Mouse (Mus musculus) lung, embryonic 16.5 days (tissue): ENCODE data around the gene Cela3b. TPM values are rescaled to one million over a fixed set of nuclear protein-coding genes. Genes with fewer than 3 reads are reported as not detected.

ENCODE experiments used
- ATAC-seq: fragments of 200-750 bp; cut with Nextera tagmentation; 2 replicates; pipeline ENCODE4 v1.8.0; 2017; ENCODE audit warnings: low read depth, mild to moderate bottlenecking, moderate library complexity
- H3K27ac ChIP-seq: fragments of 300-500 bp; sonication (generic); 2 replicates; pipeline ENCODE4 v1.5.1; 2014; ENCODE audit warnings: mild to moderate bottlenecking, control low read depth, low read length
- H3K27me3 ChIP-seq: fragments of 300-500 bp; sonication (generic); 2 replicates; pipeline ENCODE4 v1.6.1; 2014; ENCODE audit warnings: low read depth, low read length, mixed read lengths; ENCODE audit not compliant: control insufficient read depth, insufficient read depth
- H3K36me3 ChIP-seq: fragments of 300-500 bp; sonication (generic); 2 replicates; pipeline ENCODE4 v1.6.1; 2014; ENCODE audit warnings: low read length; ENCODE audit not compliant: control insufficient read depth, insufficient read depth
- H3K4me1 ChIP-seq: fragments of 300-500 bp; sonication (generic); replicated peaks from 2 replicates; pipeline ENCODE4 v1.6.1; 2014; ENCODE audit warnings: low read length, mixed read lengths; ENCODE audit not compliant: control insufficient read depth, insufficient read depth
- H3K4me2 ChIP-seq: fragments of 300-500 bp; sonication (generic); 2 replicates; pipeline ENCODE4 v1.6.1; 2014; ENCODE audit warnings: low read depth, low read length, control low read depth
- H3K4me3 ChIP-seq: fragments of 300-500 bp; sonication (generic); 2 replicates; pipeline ENCODE4 v1.5.1; 2014; ENCODE audit warnings: mild to moderate bottlenecking, low read length, control low read depth
- H3K9ac ChIP-seq: fragments of 300-500 bp; sonication (generic); 2 replicates; pipeline ENCODE4 v1.6.1; 2014; ENCODE audit warnings: low read length, control low read depth
- H3K9me3 ChIP-seq: fragments of 300-500 bp; sonication (generic); 2 replicates; pipeline ENCODE4 v1.6.1; 2016; ENCODE audit warnings: low read length; ENCODE audit not compliant: control insufficient read depth
- WGBS: fragments of 180-500 bp; shearing (Covaris S2); extraction: QIAGEN DNeasy Blood & Tissue Kit; methylation state at CpG from one replicate; pipeline ENCODE4 v1.1.7; 2014; 5-methylcytosine and 5-hydroxymethylcytosine counted together
- polyA plus RNA-seq: library from polyadenylated mRNA; unstranded; fragments of >200 nt; fragmentation: Nextera tagmentation; extraction: Ambion mirVana; gene quantifications from 2 replicates; pipeline ENCODE4 v1.2.1, GENCODE M21; 2015

Cela3b gene
- polyA plus RNA-seq, 1 experiment from 2014 or later, result not detected

DNA sequence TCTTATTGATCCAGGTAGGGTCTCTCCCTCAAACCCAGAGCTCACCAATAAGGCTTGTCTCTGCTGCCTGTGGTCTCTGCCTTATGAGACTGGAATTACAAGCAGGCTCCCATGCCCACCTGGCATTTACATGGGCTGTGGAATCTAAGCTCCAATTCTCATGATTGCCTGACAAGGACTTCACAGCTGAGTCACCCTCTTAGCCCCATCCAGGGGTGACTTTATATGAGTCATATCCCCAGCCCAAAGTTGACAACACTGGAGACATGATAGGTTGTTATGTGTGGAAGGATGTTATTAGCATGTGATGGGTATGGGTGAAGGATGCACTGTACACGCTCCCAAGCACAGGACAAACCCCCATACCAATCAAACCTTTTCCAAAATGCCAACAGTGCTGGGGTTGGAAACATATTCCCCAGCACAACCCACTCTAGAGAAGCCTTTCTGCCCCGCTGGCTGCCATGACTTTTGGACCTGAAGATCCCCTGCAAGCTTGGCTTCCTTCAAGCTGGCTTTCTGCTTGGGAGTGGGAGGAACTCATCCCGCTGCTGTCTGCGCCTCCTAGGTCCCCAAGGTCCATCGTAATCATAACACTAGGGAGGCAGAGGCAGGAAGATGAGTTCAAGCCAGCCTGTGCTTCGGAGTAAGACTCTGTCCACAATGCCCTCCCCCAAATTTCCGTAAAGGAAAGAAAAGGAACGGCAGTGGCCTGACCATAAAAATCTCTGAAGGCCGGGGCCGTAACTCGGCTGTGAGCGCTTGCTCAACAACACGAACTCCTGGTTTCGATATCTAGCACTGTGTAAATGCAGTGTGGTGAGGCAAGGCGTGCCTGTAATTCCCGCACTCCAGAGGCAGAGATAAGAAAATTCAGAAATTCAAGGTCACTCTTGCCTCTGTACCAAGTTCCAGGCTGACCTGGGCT is 58.5 kb downstream of the Cela3b start:
- no peak overlapping the region for H3K4me3 ChIP-seq
- H3K27me3 ChIP-seq, result no peaks in the 10 kb centered on the region
- no peaks in the 10 kb centered on the region for H3K36me3 ChIP-seq
- H3K4me2 ChIP-seq, result no peak overlapping the region
- WGBS, result 81% methylated on average over 16 of the region's 16 CpGs
- H3K9me3 ChIP-seq, result no peaks in the 10 kb centered on the region
- peaks cover 13% of the 10 kb centered on the region; the same call in 1 of the 2 replicates for H3K4me1 ChIP-seq
- ATAC-seq, result no peak
- no peak overlapping the region for H3K9ac ChIP-seq
- H3K27ac ChIP-seq, result no peak overlapping the region

Other genes starting within 250 kb of the Cela3b start
- 0.48 and 0.62 TPM in 2 replicates for gene Wnt4, start 153.1 kb downstream of the Cela3b start, polyA plus RNA-seq
- gene Cdc42, start 72.8 kb downstream of the Cela3b start, polyA plus RNA-seq, result 699 and 707 TPM in 2 replicates
- not detected in 2 replicates for gene Cela3a, start 20.7 kb downstream of the Cela3b start, polyA plus RNA-seq
- not detected in 2 replicates for gene 1700013G24Rik, start 22.7 kb upstream of the Cela3b start, polyA plus RNA-seq
- 34.7 and 35.2 TPM in 2 replicates for gene Hspg2, start 38.2 kb upstream of the Cela3b start, polyA plus RNA-seq
- 1.2 TPM in 1 of 2 replicates, not detected in the other for gene Ldlrad2, start 144.0 kb upstream of the Cela3b start, polyA plus RNA-seq
- 54.3 and 57.8 TPM in 2 replicates for gene Usp48, start 163.2 kb upstream of the Cela3b start, polyA plus RNA-seq
- 8.7 and 14.0 TPM in 2 replicates for gene Rap1gap, start 234.2 kb upstream of the Cela3b start, polyA plus RNA-seq